ENCODE assay signal across 18 mouse cellular contexts in genomic region chr6:100937802-100938201, GRCm38 (mm10).
DNase-seq lines count a peak whose midpoint lies in the region; ATAC-seq and TF ChIP-seq lines count a peak whose summit lies in the region.
"Had no signal": no experiment of that assay in that cellular context is flagged by ENCODE, and none has a peak within 500 bp of the region (broad histone marks: within the 10 kb centered on the region; RNA-seq: fewer than 3 reads in every experiment).

No protein-coding gene starts in this region.

- TF ChIP-seq EP300 in lung, postnatal 0 days (IDR thresholded peaks at IDR 0.05) = no peak

- no peak overlapping the region for H3K9ac ChIP-seq in lung, postnatal 0 days (replicated peaks; ENCODE audit: low read depth)
- no peak overlapping the region for H3K9ac ChIP-seq in midbrain, embryonic 11.5 days (ENCODE audit: low read length)
- no peak overlapping the region for H3K9ac ChIP-seq in midbrain, embryonic 14.5 days (replicated peaks; ENCODE audit: low read length)

- H3K27me3 ChIP-seq in lung, postnatal 0 days (replicated peaks; ENCODE audit: insufficient read depth, low read length) = no peaks in the 10 kb centered on the region
- no peaks in the 10 kb centered on the region for H3K27me3 ChIP-seq in midbrain, embryonic 11.5 days (ENCODE audit: control insufficient read depth, insufficient read depth, low read length)
- no peaks in the 10 kb centered on the region for H3K27me3 ChIP-seq in midbrain, embryonic 14.5 days (ENCODE audit: control insufficient read depth, insufficient read depth, low read length)
- H3K27me3 ChIP-seq: Patski had no signal

- H3K4me2 ChIP-seq in lung, postnatal 0 days (replicated peaks; ENCODE audit: low read depth, low read length) = no peak overlapping the region
- no peak overlapping the region for H3K4me2 ChIP-seq in midbrain, embryonic 11.5 days
- H3K4me2 ChIP-seq in midbrain, embryonic 14.5 days (ENCODE audit: low read length) = no peak overlapping the region

- ATAC-seq in lung, postnatal 0 days = peak; percentile 81
- ATAC-seq in midbrain, embryonic 11.5 days (ENCODE audit: low FRiP score) = no peak
- no peak for ATAC-seq in midbrain, embryonic 14.5 days (ENCODE audit: low FRiP score, low TSS enrichment)
- ATAC-seq: activated CD4-positive, CD25-positive, alpha-beta regulatory T cell, adult 4 months; CD4-positive, CD25-positive, alpha-beta regulatory T cell, adult 4 months; Patski had no signal

- TF ChIP-seq CTCF in lung, postnatal 0 days (IDR thresholded peaks at IDR 0.05) = no peak

- peak; percentile 66 for DNase-seq in lung, postnatal 0 days (ENCODE audit: low spot score)
- DNase-seq in lung, postnatal 4 days = no peak
- peak; percentile 75 for DNase-seq in midbrain, embryonic 11.5 days (ENCODE audit: low spot score, missing footprints)
- no peak for DNase-seq in midbrain, embryonic 14.5 days
- DNase-seq: adrenal gland, adult 2 months; adrenal gland, adult 8-10 months; adrenal gland, postnatal 10 days; adrenal gland, postnatal 14 days; adrenal gland, postnatal 25 days; adrenal gland, postnatal 36 days; B cell, adult 2 months; cerebellum, adult 11 months; cerebellum, adult 11-12 months; cerebellum, adult 18-20 months had no signal

- 57% methylated on average over 1 of the region's 1 CpGs for WGBS in lung, postnatal 0 days
- 96% methylated on average over 1 of the region's 1 CpGs for WGBS in midbrain, embryonic 11.5 days
- 91% methylated on average over 1 of the region's 1 CpGs for WGBS in midbrain, embryonic 14.5 days

- H3K4me3 ChIP-seq in lung, postnatal 0 days (ENCODE audit: low read depth, low read length) = no peak overlapping the region
- no peak overlapping the region for H3K4me3 ChIP-seq in midbrain, embryonic 11.5 days (ENCODE audit: low read depth, low read length)
- no peak overlapping the region for H3K4me3 ChIP-seq in midbrain, embryonic 14.5 days (replicated peaks; ENCODE audit: low read depth, low read length)

- H3K9me3 ChIP-seq in lung, postnatal 0 days (ENCODE audit: low read length) = no peaks in the 10 kb centered on the region
- H3K9me3 ChIP-seq in midbrain, embryonic 11.5 days (ENCODE audit: control insufficient read depth, low read length) = no peaks in the 10 kb centered on the region
- H3K9me3 ChIP-seq in midbrain, embryonic 14.5 days (ENCODE audit: control insufficient read depth, low read length) = no peaks in the 10 kb centered on the region

- no peak overlapping the region for H3K27ac ChIP-seq in lung, postnatal 0 days (ENCODE audit: low read length)
- no peak overlapping the region for H3K27ac ChIP-seq in midbrain, embryonic 11.5 days (ENCODE audit: low read depth, low read length)
- no peak overlapping the region for H3K27ac ChIP-seq in midbrain, embryonic 14.5 days (replicated peaks; ENCODE audit: low read depth, low read length)

- no peaks in the 10 kb centered on the region for H3K36me3 ChIP-seq in lung, postnatal 0 days (ENCODE audit: insufficient read depth, low read length)
- no peaks in the 10 kb centered on the region for H3K36me3 ChIP-seq in midbrain, embryonic 11.5 days (ENCODE audit: control insufficient read depth, insufficient read depth, low read length)
- H3K36me3 ChIP-seq in midbrain, embryonic 14.5 days (ENCODE audit: control insufficient read depth, insufficient read depth, low read length) = no peaks in the 10 kb centered on the region
- H3K36me3 ChIP-seq: G1E had no signal

- H3K4me1 ChIP-seq in lung, postnatal 0 days (ENCODE audit: insufficient read depth, low read depth, low read length) = no peaks in the 10 kb centered on the region
- H3K4me1 ChIP-seq in midbrain, embryonic 11.5 days (ENCODE audit: control insufficient read depth, insufficient read depth, low read length) = no peaks in the 10 kb centered on the region; the same call in 1 of the 2 replicates
- H3K4me1 ChIP-seq in midbrain, embryonic 14.5 days (ENCODE audit: control insufficient read depth, insufficient read depth, low read length) = no peaks in the 10 kb centered on the region

Comparison
In these comparisons a context has a peak if more than half of its experiments do, and no peak if none do; other contexts are left out.
1. DNase-seq: peak in lung, postnatal 0 days (single experiment) and midbrain, embryonic 11.5 days (single experiment); none in lung, postnatal 4 days (0 of 2) and midbrain, embryonic 14.5 days (single experiment).